Mouse (Mus musculus) lung, postnatal 14 days (tissue): Measurements from ENCODE around the gene Masp1.
A peak's percentile ranks its signal among the peaks of the same experiment; 100 is the strongest.

ENCODE experiments used
- DNase-seq: peaks from one replicate; pipeline ENCODE4 v3.0.0; 2021

The Masp1 gene

DNA sequence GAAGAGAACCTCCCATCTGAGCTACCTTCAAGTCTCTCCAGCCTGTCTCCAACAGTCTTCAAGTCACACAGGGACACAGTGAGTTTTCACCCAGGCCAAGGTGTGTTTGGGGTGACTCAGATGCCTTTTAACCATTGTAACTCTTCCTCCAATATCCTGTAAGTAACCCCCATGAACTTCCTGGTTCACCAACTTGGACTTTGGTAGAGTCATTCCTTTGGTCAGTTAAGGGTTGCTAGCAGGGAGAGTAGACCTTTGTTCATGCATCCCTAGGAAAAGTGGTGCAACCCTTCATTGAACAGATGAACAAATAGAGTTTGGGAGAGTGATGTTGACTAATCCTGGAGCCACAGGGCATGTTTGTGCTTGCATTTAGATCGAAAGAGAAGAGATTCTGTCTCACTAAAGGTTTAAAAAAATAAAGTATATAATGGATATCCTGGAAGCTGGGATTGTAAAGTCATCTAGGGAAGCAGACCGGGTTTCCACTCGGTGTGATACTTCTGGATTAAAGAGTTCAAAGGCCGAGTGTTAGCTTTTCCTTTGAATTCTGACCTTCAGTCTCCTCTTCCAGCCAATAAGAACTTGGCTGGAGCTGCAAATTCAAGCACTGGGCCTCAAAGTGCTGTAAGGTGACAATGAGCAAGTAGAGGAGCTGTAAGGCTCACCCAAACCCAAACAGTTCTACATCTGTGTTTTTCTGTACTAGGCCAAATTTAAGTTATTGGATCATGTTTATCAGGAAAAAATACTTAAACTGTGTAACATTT is 9.3 kb downstream of the Masp1 start:
- DNase-seq: no peak

- no peak for DNase-seq
Observed at GRCm38 (mm10) chr16:23505904-23506687, 14.5 kb downstream of the Masp1 start.

DNA sequence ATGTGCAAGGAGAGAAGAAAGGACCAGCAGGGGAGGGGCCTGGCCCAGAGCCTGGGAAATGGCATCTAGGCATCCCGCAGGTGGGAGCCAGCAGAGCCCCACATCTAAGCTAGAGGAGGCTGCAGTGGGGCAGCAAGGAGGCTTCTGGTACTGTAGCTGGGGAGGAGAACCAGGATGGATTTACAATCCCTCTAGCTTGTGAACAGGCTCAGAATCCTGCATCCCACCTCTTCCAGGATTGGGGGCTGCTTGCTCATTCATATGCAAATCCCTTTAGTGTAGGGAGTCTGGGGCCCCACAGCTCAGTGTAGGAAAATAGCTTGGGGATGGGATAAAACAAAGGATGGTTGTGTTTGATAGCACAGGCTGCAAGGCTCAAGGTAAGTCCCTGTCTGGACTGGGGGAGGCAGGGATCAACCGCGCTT is 16.3 kb downstream of the Masp1 start:
- DNase-seq: no peak

DNA sequence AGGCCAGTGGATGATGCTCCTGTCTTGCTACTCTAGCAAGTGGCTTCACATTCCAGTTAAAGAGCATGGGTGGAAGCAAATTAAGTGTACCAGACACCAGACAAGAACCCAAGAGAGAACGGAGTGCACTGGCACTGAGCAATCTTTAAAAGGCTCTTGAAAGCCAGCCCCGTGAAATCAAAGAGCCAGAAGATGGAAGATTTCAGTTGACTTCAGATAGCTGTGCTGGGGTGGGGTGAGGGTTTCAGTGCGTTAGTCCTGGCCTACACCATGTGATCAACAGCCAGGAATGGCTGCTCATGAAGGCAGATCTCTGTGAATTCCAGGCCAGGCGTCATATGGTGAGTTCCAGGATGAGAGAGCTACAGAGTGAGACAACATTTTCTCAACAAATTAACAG is 17.3 kb downstream of the Masp1 start:
- DNase-seq: no peak

- no peak for DNase-seq
Observed at GRCm38 (mm10) chr16:23502478-23502877, 18.1 kb downstream of the Masp1 start.

GRCm38 (mm10) chr16:23501288-23501687 is 19.3 kb downstream of the Masp1 start:
- no peak for DNase-seq

DNA sequence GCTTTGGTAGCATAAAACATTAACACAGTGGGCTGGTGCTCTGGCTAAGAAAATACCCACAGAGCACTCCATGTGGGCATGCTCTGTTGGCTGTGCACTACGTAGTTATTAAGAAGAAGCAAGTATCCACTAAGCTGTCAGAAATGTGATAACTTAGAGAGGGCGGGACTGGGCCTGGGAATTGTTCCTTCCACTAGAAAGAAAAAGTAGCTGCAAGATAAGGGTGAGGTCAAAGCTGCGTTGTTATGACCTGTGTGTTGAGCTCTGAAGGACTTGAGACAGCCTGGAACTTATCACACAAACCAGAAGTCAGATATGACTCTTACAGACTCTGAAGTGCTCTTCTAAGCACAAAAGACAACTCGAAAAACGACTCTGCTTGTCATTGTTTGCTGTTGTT is 20.1 kb downstream of the Masp1 start:
- no peak for DNase-seq

- peak; percentile 20 for DNase-seq
Observed at GRCm38 (mm10) chr16:23498691-23499131, 21.9 kb downstream of the Masp1 start.

- no peak for DNase-seq
Observed at GRCm38 (mm10) chr16:23497881-23498280, 22.7 kb downstream of the Masp1 start.

DNA sequence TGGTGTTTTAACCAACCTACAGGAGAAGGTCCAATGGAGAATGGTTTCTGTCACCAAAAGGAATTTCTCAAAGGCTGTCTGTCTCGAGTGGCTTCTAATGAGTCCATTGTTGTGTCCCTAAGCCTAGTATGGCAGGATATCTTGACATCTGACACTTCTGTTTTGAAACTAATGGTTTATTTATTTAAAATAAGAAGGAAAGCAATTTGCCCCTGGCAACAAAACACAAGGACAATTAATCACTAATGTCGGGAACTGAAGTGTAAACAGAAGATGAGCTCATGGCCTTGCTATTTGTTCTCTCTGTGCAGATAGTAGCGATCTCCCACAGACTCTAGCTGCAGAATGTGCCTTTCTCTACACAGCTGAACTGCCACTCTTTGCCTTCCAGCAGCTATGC is 23.2 kb downstream of the Masp1 start:
- DNase-seq: peak; percentile 47

DNA sequence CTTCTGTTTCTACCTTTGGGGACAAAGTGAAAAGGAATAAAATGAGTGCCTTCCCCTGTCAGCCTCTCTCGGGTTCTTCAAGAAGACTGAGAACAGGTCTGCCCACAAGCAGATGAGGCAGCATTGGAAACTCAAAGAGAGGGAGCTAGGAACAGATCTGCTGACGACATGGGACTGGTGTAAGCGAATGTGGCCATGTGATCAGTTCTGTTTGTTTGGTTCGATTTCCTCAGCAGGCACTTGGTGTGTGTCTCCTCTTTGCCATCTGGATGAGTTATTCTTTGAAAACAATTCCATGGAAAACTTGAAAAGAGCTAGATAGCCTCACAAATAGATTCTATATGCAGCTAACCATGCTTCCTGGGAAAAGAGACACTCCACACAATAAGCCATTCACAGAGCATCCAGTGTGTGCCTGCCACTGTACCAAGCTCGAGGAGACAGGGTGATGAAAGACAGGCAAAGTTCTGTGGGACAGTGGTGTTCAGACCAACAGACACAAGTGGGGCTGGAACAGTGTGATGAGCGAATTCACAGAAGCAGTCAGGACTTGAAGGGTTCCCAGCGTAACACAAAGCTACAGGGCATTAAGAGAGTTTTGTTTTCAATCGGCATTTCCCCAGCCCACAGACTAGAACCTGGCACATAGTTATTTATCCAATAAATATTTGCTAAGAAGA is 24.2 kb downstream of the Masp1 start:
- no peak for DNase-seq

- no peak for DNase-seq
Observed at GRCm38 (mm10) chr16:23492783-23493182, 27.8 kb downstream of the Masp1 start.

DNA sequence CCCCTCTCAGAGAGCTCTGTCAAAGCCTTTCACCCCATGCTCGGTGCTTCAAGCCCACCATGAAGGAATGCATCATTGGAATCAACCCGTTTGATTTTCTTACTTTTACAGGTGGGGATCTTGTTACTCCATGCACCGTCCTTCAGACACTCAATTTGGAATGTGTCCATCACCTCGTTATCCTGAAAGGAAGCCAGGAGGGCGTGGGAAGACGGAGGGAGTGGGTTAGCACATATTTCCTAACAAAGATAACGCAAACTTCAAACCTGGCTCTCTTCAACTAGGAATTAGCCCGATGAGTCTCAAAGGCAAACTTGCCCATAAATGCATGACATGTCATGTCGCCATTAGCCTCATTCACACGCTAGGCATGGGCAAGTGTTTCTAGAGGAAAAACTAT is 37.3 kb downstream of the Masp1 start:
- DNase-seq: peak; percentile 16

- no peak for DNase-seq
Observed at GRCm38 (mm10) chr16:23482846-23483245, 37.8 kb downstream of the Masp1 start.

- no peak for DNase-seq
Observed at GRCm38 (mm10) chr16:23482218-23482617, 38.4 kb downstream of the Masp1 start.

- no peak for DNase-seq
Observed at GRCm38 (mm10) chr16:23479872-23480603, 40.6 kb downstream of the Masp1 start.

- no peak for DNase-seq
Observed at GRCm38 (mm10) chr16:23476598-23476997, 44.0 kb downstream of the Masp1 start.

- DNase-seq: no peak
Observed at GRCm38 (mm10) chr16:23475651-23476050, 45.0 kb downstream of the Masp1 start.

DNA sequence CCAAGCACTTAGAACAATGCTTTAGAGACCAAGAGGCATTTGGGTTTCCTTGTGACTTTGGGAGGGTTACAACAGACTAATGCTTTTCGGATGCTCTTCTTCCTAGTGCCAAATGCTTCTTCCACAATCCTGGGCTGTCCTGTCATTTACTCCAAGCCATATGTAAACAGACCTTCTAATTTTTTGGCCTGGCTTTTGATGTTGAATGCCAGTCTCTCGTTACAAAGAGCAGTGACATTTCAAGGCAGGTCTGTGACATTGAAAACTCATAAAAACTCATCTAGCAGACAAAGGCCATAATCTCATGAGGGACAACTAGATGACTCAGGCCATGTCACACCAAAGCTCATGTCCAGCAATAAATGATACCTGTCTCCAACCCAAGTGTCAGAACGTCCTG is 48.6 kb downstream of the Masp1 start:
- no peak for DNase-seq

GRCm38 (mm10) chr16:23471551-23471950 is 49.1 kb downstream of the Masp1 start:
- DNase-seq: no peak

DNA sequence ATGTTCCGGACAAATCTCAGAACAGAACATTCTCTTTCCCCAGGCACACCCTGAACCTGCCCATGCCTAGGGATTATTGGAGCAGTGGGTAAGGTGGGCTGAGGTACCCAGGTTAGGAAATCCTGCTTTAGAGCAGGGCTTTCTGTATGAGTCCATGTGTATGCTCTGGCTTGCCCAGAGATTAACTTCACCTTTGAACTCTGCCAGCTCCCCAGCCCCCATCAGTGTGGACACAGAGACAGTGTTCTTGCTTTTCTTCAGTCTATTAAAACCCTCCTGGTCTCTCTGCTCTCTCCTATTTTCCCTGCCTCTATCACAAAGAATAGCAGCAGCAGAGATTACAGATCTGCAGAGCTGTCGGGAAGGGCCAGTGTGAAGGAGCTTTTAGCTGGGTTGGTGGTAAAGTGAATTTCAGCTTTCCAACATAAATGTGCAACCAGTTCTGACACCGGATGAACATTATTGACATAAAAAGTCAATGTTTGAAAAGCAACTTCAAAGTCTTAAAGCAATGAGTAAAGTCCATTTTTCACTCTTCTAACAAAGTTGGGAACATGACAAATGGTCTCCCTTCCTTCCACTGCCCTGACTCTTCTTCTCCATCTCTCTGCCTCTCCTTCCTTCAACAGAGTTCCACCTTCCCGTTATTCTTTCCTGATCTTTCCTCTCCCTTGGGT is 56.8 kb downstream of the Masp1 start:
- no peak for DNase-seq

DNA sequence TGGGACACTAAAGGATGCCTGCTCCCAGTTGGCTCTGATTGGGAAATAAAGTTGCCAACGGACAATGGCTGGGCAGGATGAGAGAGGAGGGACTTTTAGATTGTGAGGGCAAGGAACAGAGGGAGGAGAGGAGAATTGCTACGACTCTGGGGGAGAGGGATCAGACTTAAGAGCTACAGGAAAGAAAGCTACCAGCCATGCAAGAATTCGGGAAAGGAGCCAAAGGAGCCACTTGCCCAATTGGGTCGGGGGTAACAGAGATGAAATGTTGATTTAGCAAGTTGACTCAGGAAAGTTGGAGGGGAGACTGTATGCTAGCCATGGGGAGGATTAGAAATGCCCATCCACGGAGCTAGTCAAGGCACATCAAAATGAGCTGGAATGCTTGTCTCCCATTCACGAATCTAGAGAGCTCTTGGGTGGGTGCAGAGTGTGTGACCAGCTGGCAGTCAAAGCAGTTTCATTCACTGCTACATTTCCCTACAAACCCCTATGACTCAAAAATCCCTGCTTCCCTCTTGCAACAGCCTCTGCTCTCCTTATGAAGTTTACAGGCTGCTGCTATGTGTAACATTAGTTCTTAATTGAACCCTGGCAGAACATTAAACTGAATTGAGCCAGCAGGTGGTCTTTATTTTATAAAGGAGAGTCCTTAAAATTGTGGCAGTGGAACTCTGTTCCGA is 61.6 kb downstream of the Masp1 start:
- DNase-seq: no peak
